Comparison of ENCODE assay signal across 14 mouse cellular contexts in genomic region chr1:161444858-161445257, GRCm38 (mm10). TPM values are rescaled to one million over a fixed set of nuclear protein-coding genes. Genes with fewer than 3 reads are reported as not detected.
DNase-seq lines count a peak whose midpoint lies in the region; ATAC-seq and TF ChIP-seq lines count a peak whose summit lies in the region.
"Had no signal": no experiment of that assay in that cellular context is flagged by ENCODE, and none has a peak within 500 bp of the region (broad histone marks: within the 10 kb centered on the region; RNA-seq: fewer than 3 reads in every experiment).

No protein-coding gene starts in this region.

- H3K4me2 ChIP-seq in embryonic facial prominence, embryonic 11.5 days (ENCODE audit: low read depth, low read length) = no peak overlapping the region
- H3K4me2 ChIP-seq in kidney, embryonic 15.5 days = no peak overlapping the region

- H3K4me1 ChIP-seq in ES-E14 (ENCODE audit: control insufficient read depth in 2 of 2, insufficient read depth in 2 of 2, low read length in 2 of 2, poor library complexity in 1 of 2) = peaks cover 10 to 11% of the 10 kb centered on the region in 2 experiments; a peak in 3 of 4 replicates
- no peaks in the 10 kb centered on the region for H3K4me1 ChIP-seq in embryonic facial prominence, embryonic 11.5 days (ENCODE audit: control insufficient read depth, insufficient read depth, low read length)
- 0 out of 2 replicates have a peak, but pooled peaks cover 3% of the 10 kb centered on the region for H3K4me1 ChIP-seq in kidney, embryonic 15.5 days

- DNase-seq in ES-E14 (ENCODE audit: low read depth, low spot score) = no peak
- DNase-seq in embryonic facial prominence, embryonic 11.5 days (ENCODE audit: low spot score) = peak; percentile 61
- DNase-seq in lung, postnatal 14 days = peak; percentile 21
- no peak for DNase-seq in left cerebral cortex, adult 9 months (ENCODE audit: low spot score in 2 of 2)
- no peak for DNase-seq in retina, postnatal 1 day
- DNase-seq in frontal cortex, postnatal 25 days (ENCODE audit: low spot score in 2 of 2) = no peak
- DNase-seq in heart, adult 18-20 months = no peak
- DNase-seq: heart, adult 11 months had no signal

- 0 out of 2 replicates have a peak, but pooled peaks have one; percentile 34 for ATAC-seq in embryonic facial prominence, embryonic 11.5 days (replicated peaks; ENCODE audit: insufficient number of reproducible peaks, low FRiP score, low TSS enrichment, low read depth)
- peak; percentile 86 for ATAC-seq in kidney, embryonic 15.5 days (replicated peaks; ENCODE audit: low FRiP score)
- ATAC-seq: hindbrain, embryonic 16.5 days had no signal

- no peaks in the 10 kb centered on the region for H3K27me3 ChIP-seq in embryonic facial prominence, embryonic 11.5 days (ENCODE audit: control insufficient read depth, insufficient read depth, low read length)
- no peaks in the 10 kb centered on the region for H3K27me3 ChIP-seq in kidney, embryonic 15.5 days

- H3K9ac ChIP-seq in ES-E14 (ENCODE audit: insufficient read depth, low read depth, low read length, poor library complexity, severe bottlenecking) = no peak overlapping the region
- H3K9ac ChIP-seq in embryonic facial prominence, embryonic 11.5 days (replicated peaks; ENCODE audit: low read length) = no peak overlapping the region
- no peak overlapping the region for H3K9ac ChIP-seq in kidney, embryonic 15.5 days

- no peaks in the 10 kb centered on the region for H3K36me3 ChIP-seq in ES-E14 (ENCODE audit: control insufficient read depth, insufficient read depth, low read length, poor library complexity, severe bottlenecking)
- no peaks in the 10 kb centered on the region for H3K36me3 ChIP-seq in embryonic facial prominence, embryonic 11.5 days (replicated peaks; ENCODE audit: control insufficient read depth, insufficient read depth, low read depth, low read length)
- H3K36me3 ChIP-seq in kidney, embryonic 15.5 days = no peaks in the 10 kb centered on the region
- H3K36me3 ChIP-seq: midbrain, embryonic 10.5 days had no signal

- in situ Hi-C loops in ES-E14 (cut with MboI; ENCODE audit: low sequenced_read_pairs in 2 of 2, unreplicated experiment in 2 of 2) = no loop called here

- no peak overlapping the region for H3K4me3 ChIP-seq in ES-E14 (ENCODE audit: insufficient read depth in 1 of 2, low read depth in 1 of 2, low read length in 2 of 2, poor library complexity in 1 of 2, severe bottlenecking in 1 of 2)
- no peak overlapping the region for H3K4me3 ChIP-seq in embryonic facial prominence, embryonic 11.5 days (ENCODE audit: low read depth, low read length)
- no peak overlapping the region for H3K4me3 ChIP-seq in kidney, embryonic 15.5 days (replicated peaks)
- H3K4me3 ChIP-seq: midbrain, embryonic 10.5 days had no signal

- H3K27ac ChIP-seq in ES-E14 (ENCODE audit: insufficient read depth, low read depth, low read length, poor library complexity, severe bottlenecking) = 0 out of 2 replicates have a peak overlapping the region, but pooled peaks have one; percentile 11
- H3K27ac ChIP-seq in embryonic facial prominence, embryonic 11.5 days (replicated peaks; ENCODE audit: low read depth, low read length) = no peak overlapping the region
- peak overlapping the region; percentile 82 for H3K27ac ChIP-seq in kidney, embryonic 15.5 days
- H3K27ac ChIP-seq: midbrain, embryonic 10.5 days had no signal

- H3K9me3 ChIP-seq in ES-E14 (ENCODE audit: control insufficient read depth, insufficient read depth, low read depth, low read length) = no peaks in the 10 kb centered on the region
- no peaks in the 10 kb centered on the region for H3K9me3 ChIP-seq in embryonic facial prominence, embryonic 11.5 days (replicated peaks; ENCODE audit: control insufficient read depth, low read length)
- H3K9me3 ChIP-seq in kidney, embryonic 15.5 days (replicated peaks) = no peaks in the 10 kb centered on the region
- H3K9me3 ChIP-seq: midbrain, embryonic 10.5 days had no signal

- 69% methylated on average over 7 of the region's 7 CpGs for WGBS in embryonic facial prominence, embryonic 11.5 days
- 66% methylated on average over 7 of the region's 7 CpGs for WGBS in kidney, embryonic 15.5 days

TF ChIP-seq in ES-E14, 5 proteins besides CTCF, POLR2A, EP300 and RAD21:
- TF ChIP-seq ZC3H11A (IDR thresholded peaks at IDR 0.05; ENCODE audit: borderline replicate concordance, low read depth, low read length) (no peak), CHD2 (IDR thresholded peaks at IDR 0.05; ENCODE audit: low read depth, low read length) (no peak), MAFK (IDR thresholded peaks at IDR 0.05; ENCODE audit: insufficient read depth, low read depth, low read length) (no peak), ZNF384 (IDR thresholded peaks at IDR 0.05; ENCODE audit: low read depth, low read length) (no peak), HCFC1 (IDR thresholded peaks at IDR 0.05; ENCODE audit: borderline replicate concordance, insufficient read depth, low read length) (no peak)

RNA-seq across cellular contexts. Expression of gene Tnfsf18, which starts 49.6 kb away (rescaled TPM):
- 0.31 TPM in 1 of 2 replicates, not detected in the other for total RNA-seq in ES-E14 (2012; rRNA removed)
- not detected in 2 replicates for polyA plus RNA-seq in embryonic facial prominence, embryonic 11.5 days (2014; fragmentation: Nextera tagmentation; extraction: Ambion mirVana)
- 0.17 TPM in 1 of 2 replicates, not detected in the other for polyA plus RNA-seq in kidney, embryonic 15.5 days (2015; fragmentation: Nextera tagmentation; extraction: Ambion mirVana)
- under 1 TPM in 1 of 2 experiments, not detected in 1; 0.17 TPM for total RNA-seq in heart, adult 18-20 months (2021)
- total RNA-seq: left cerebral cortex, postnatal 25 days had no signal
- polyA plus RNA-seq: forebrain, embryonic 11.5 days; hindbrain, embryonic 16.5 days; midbrain, embryonic 10.5 days; testis, adult 2 months had no signal

RNA-seq across cellular contexts. Expression of gene Tnfsf4, which starts 49.6 kb away (rescaled TPM):
- 0.13 and 0.53 TPM in 2 replicates for total RNA-seq in ES-E14 (2012; rRNA removed)
- polyA plus RNA-seq in embryonic facial prominence, embryonic 11.5 days (2014; fragmentation: Nextera tagmentation; extraction: Ambion mirVana) = not detected in 2 replicates
- 0.08 and 0.12 TPM in 2 replicates for polyA plus RNA-seq in kidney, embryonic 15.5 days (2015; fragmentation: Nextera tagmentation; extraction: Ambion mirVana)
- not detected for total RNA-seq in heart, adult 18-20 months (2021)
- total RNA-seq: left cerebral cortex, postnatal 25 days had no signal
- polyA plus RNA-seq: forebrain, embryonic 11.5 days; hindbrain, embryonic 16.5 days; testis, adult 2 months had no signal

Comparison
In these comparisons a context has a peak if more than half of its experiments do, and no peak if none do; other contexts are left out.
1. DNase-seq: peak in embryonic facial prominence, embryonic 11.5 days (single experiment) and lung, postnatal 14 days (single experiment); none in ES-E14 (single experiment), left cerebral cortex, adult 9 months (0 of 2), retina, postnatal 1 day (single experiment), frontal cortex, postnatal 25 days (0 of 2) and heart, adult 18-20 months (0 of 2).